Mouse (Mus musculus) gastrocnemius, adult 18-20 months (tissue): ENCODE results near the gene Ypel3. TPM values are rescaled to one million over a fixed set of nuclear protein-coding genes. Genes with fewer than 3 reads are reported as not detected.
"Not testable (repeated sequence)": the region's sequence is repeated elsewhere in the genome, so short reads cannot be mapped to it uniquely, and the experiment has no call there.

Experiments
- DNase-seq: peaks from one replicate; pipeline ENCODE4 v3.0.0; 2021; ENCODE audit warnings: low spot score
- long read RNA-seq, 2 experiments: library from polyadenylated mRNA; stranded (forward); transcript quantifications; one replicate each; pipeline ENCODE4 v2.0.0; 2021
- total RNA-seq, 2 experiments: library from RNA; stranded (reverse); gene quantifications; 2 replicates each; pipeline ENCODE4 v1.2.3; 2021

Gene Ypel3
- 100 to 1,000 TPM in 1 of 2 experiments, 10 to 100 TPM in 1; 84.9 to 101 TPM for total RNA-seq
- long read RNA-seq, experiment 1, transcript Ypel3-203 (4 exons, 1,594 nt): minor isoform, 5 of 114 reads
- long read RNA-seq, experiment 1, transcript Ypel3-201 (5 exons, 973 nt): major isoform, 96 of 114 reads
- long read RNA-seq, experiment 1, partial matches to known transcripts: 1 of 114 reads
- long read RNA-seq, experiment 1, other reads (novel, unspliced or antisense): 9 of 114 reads
- long read RNA-seq, experiment 2, transcript Ypel3-203 (4 exons, 1,594 nt): minor isoform, 5 of 104 reads
- long read RNA-seq, experiment 2, transcript Ypel3-201 (5 exons, 973 nt): major isoform, 89 of 104 reads
- long read RNA-seq, experiment 2, partial matches to known transcripts: 2 of 104 reads
- long read RNA-seq, experiment 2, other reads (novel, unspliced or antisense): 6 of 104 reads

GRCm38 (mm10) chr7:126776598-126777057 lies at the start of gene Ypel3:
TSS of gene Ypel3 (plus strand) at chr7:126776955.
- peak; percentile 95 for DNase-seq

- not testable (repeated sequence) for DNase-seq
Measured at GRCm38 (mm10) chr7:126730256-126730789, 46.4 kb upstream of the Ypel3 start.

GRCm38 (mm10) chr7:126736122-126736521 lies 40.6 kb upstream of the Ypel3 start:
- DNase-seq: no peak

GRCm38 (mm10) chr7:126739551-126739950 lies 37.2 kb upstream of the Ypel3 start:
- no peak for DNase-seq

- no peak for DNase-seq
Measured at GRCm38 (mm10) chr7:126740132-126740735, 36.5 kb upstream of the Ypel3 start.

- DNase-seq: no peak
Measured at GRCm38 (mm10) chr7:126740977-126741376, 35.8 kb upstream of the Ypel3 start.

GRCm38 (mm10) chr7:126741452-126741851 lies 35.3 kb upstream of the Ypel3 start:
- DNase-seq: no peak

- DNase-seq: no peak
Measured at GRCm38 (mm10) chr7:126741964-126742482, 34.7 kb upstream of the Ypel3 start.

GRCm38 (mm10) chr7:126746066-126746465 lies 30.7 kb upstream of the Ypel3 start:
- no peak for DNase-seq

- no peak for DNase-seq
Measured at GRCm38 (mm10) chr7:126746798-126747197, 30.0 kb upstream of the Ypel3 start.

GRCm38 (mm10) chr7:126748824-126749223 lies 27.9 kb upstream of the Ypel3 start:
- DNase-seq: no peak

GRCm38 (mm10) chr7:126749582-126750343 lies 27.0 kb upstream of the Ypel3 start:
- DNase-seq: no peak

- peak; percentile 83 for DNase-seq
Measured at GRCm38 (mm10) chr7:126754866-126755265, 21.9 kb upstream of the Ypel3 start.

GRCm38 (mm10) chr7:126758539-126758938 lies 18.2 kb upstream of the Ypel3 start:
- DNase-seq: no peak

- peak; percentile 88 for DNase-seq
Measured at GRCm38 (mm10) chr7:126759050-126759671, 17.6 kb upstream of the Ypel3 start, which contains the start of gene Mapk3. TSS of gene Mapk3 (plus strand) at chr7:126759601.

- no peak for DNase-seq
Measured at GRCm38 (mm10) chr7:126759672-126760390, 16.9 kb upstream of the Ypel3 start.

- DNase-seq: peak; percentile 72
Measured at GRCm38 (mm10) chr7:126760391-126760802, 16.4 kb upstream of the Ypel3 start.

GRCm38 (mm10) chr7:126760956-126761355 lies 15.8 kb upstream of the Ypel3 start:
- DNase-seq: no peak

GRCm38 (mm10) chr7:126761529-126762067 lies 15.2 kb upstream of the Ypel3 start:
- no peak for DNase-seq

GRCm38 (mm10) chr7:126762471-126763008 lies 14.2 kb upstream of the Ypel3 start:
- no peak for DNase-seq
